Mouse (Mus musculus): ENCODE results near the gene Ggt1. TPM values are rescaled to one million over a fixed set of nuclear protein-coding genes. Genes with fewer than 3 reads are reported as not detected.

Gene Ggt1
- polyA plus RNA-seq, 1 experiment from 2014 or later: 0.75 TPM

DNA sequence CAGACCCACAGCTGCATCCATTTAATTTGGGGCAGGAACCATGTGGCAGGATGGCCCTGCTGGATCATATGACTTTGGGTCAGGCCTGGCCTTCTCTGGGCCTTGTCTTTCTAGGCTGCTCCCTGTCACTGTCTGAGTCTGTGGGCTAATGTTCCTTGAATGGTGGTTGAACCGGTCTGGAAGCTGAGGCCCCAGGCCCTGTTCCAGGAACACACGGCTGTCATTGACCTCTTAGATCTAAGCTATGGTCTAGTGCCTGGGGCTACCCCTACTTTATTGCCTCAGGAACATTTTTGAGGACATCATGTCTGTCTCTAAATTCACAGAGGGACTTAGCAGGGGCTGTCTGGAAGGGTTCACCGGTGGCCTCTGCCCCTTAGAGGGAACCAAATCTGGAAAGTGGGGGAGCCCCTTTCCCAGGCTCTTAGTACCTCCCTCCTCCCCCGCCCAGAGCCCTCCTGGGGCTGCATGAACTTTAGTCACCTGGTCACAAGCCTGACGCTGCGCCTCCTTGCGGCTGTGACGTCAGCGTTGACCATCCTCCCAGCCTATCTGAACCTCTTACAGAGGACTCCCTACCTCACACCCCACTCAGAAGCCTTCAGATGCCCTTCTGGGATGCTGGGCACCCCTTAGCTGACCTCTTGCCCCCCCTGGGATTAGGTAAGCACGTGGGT is 9.7 kb downstream of the Ggt1 start:
- WGBS: 28% methylated on average over 10 of the region's 10 CpGs
- H3K4me3 ChIP-seq (ENCODE audit: low read depth, low read length): no peak overlapping the region
- no peak overlapping the region for H3K4me2 ChIP-seq (ENCODE audit: low read depth, severe bottlenecking)
- H3K9me3 ChIP-seq (ENCODE audit: control insufficient read depth, low read length): no peaks in the 10 kb centered on the region
- no peak overlapping the region for H3K9ac ChIP-seq (ENCODE audit: low read length)
- H3K4me1 ChIP-seq (ENCODE audit: control insufficient read depth, insufficient read depth, low read length): peaks cover 10% of the 10 kb centered on the region
- H3K36me3 ChIP-seq (ENCODE audit: control insufficient read depth, insufficient read depth, low read length): no peaks in the 10 kb centered on the region
- H3K27ac ChIP-seq (replicated peaks; ENCODE audit: low read depth, low read length): no peak overlapping the region
- no peaks in the 10 kb centered on the region for H3K27me3 ChIP-seq (ENCODE audit: control insufficient read depth, insufficient read depth, low read length)
- DNase-seq (ENCODE audit: low spot score) (no peak), ATAC-seq (ENCODE audit: insufficient number of reproducible peaks, low FRiP score, low TSS enrichment, low read depth) (no peak)

DNA sequence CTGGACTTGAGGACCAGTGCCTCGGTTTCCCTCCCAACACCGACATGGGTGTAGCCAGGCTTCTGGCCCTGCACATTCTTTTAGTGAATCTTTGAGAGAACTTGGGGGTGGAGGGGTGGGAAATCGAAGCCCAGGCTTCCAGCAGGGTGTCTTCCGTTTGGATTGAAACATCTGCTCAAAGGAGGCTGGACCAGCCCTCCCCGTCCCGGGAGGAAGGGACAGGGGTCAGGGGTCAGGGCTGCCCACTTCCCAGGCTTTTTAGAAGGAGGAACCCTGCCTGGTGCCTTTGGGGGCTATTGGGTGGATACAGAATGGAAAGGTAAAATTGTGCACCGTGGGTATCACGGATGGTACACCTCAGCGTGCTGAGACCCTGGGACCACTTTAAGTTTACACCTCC is 10.5 kb downstream of the Ggt1 start:
- no peak overlapping the region for H3K4me2 ChIP-seq (ENCODE audit: low read depth, severe bottlenecking)
- no peaks in the 10 kb centered on the region for H3K27me3 ChIP-seq (ENCODE audit: control insufficient read depth, insufficient read depth, low read length)
- peaks cover 10% of the 10 kb centered on the region for H3K4me1 ChIP-seq (ENCODE audit: control insufficient read depth, insufficient read depth, low read length)
- H3K4me3 ChIP-seq (ENCODE audit: low read depth, low read length): no peak overlapping the region
- WGBS: 53% methylated on average over 9 of the region's 9 CpGs
- H3K9ac ChIP-seq (ENCODE audit: low read length): no peak overlapping the region
- no peaks in the 10 kb centered on the region for H3K36me3 ChIP-seq (ENCODE audit: control insufficient read depth, insufficient read depth, low read length)
- no peak overlapping the region for H3K27ac ChIP-seq (replicated peaks; ENCODE audit: low read depth, low read length)
- no peaks in the 10 kb centered on the region for H3K9me3 ChIP-seq (ENCODE audit: control insufficient read depth, low read length)
- no peak for DNase-seq (ENCODE audit: low spot score)
- ATAC-seq (ENCODE audit: insufficient number of reproducible peaks, low FRiP score, low TSS enrichment, low read depth): no peak

DNA sequence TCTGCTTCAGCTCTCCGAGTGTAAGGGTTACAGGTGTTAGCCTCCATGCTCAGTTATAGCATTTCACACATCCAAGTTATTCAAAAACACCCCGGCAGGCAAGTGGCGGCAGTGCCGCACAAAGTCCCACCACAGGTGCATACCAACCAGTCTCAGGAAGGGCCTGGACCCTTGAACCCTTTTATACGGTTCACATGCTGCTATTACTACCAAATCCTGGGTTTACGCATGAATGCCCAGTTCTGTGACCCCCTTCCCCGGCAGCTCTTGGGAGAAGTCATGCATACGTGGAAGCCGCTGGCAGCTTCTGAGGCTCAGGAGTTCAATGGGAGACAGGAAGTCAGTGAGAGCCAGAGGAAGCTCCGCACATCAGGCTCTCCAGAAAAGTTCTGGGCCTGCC is 11.8 kb downstream of the Ggt1 start:
- no peak for ATAC-seq (ENCODE audit: insufficient number of reproducible peaks, low FRiP score, low TSS enrichment, low read depth)
- 82% methylated on average over 10 of the region's 10 CpGs for WGBS
- Histone ChIP-seq H3K9ac (ENCODE audit: low read length) (no peak overlapping the region), H3K4me2 (ENCODE audit: low read depth, severe bottlenecking) (no peak overlapping the region), H3K27ac (replicated peaks; ENCODE audit: low read depth, low read length) (no peak overlapping the region), H3K4me3 (ENCODE audit: low read depth, low read length) (no peak overlapping the region), H3K27me3 (ENCODE audit: control insufficient read depth, insufficient read depth, low read length) (no peaks in the 10 kb centered on the region), H3K9me3 (ENCODE audit: control insufficient read depth, low read length) (no peaks in the 10 kb centered on the region), H3K36me3 (ENCODE audit: control insufficient read depth, insufficient read depth, low read length) (no peaks in the 10 kb centered on the region), H3K4me1 (ENCODE audit: control insufficient read depth, insufficient read depth, low read length) (peaks cover 10% of the 10 kb centered on the region)
- no peak for DNase-seq (ENCODE audit: low spot score)

DNA sequence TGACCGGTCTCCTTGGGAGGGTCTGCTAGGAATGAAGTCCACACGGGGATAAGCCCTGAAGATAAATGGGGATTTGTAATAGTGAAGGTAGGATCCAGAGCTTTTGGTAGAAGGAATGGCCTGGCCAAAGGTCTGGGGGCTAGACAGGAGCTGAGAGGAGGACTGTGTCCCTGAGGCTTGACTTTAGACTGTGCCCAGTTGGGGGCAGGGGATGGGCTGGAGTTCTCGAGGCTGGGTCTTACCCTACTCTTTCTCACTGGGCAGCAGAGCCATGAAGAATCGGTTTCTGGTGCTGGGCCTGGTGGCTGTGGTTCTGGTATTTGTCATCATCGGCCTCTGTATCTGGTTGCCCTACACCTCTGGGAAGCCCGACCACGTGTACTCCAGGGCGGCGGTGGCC is 12.6 kb downstream of the Ggt1 start:
- no peaks in the 10 kb centered on the region for H3K9me3 ChIP-seq (ENCODE audit: control insufficient read depth, low read length)
- H3K36me3 ChIP-seq (ENCODE audit: control insufficient read depth, insufficient read depth, low read length): no peaks in the 10 kb centered on the region
- WGBS: 83% methylated on average over 9 of the region's 9 CpGs
- H3K27ac ChIP-seq (replicated peaks; ENCODE audit: low read depth, low read length): no peak overlapping the region
- ATAC-seq (ENCODE audit: insufficient number of reproducible peaks, low FRiP score, low TSS enrichment, low read depth): no peak
- no peak for DNase-seq (ENCODE audit: low spot score)
- no peak overlapping the region for H3K9ac ChIP-seq (ENCODE audit: low read length)
- H3K4me1 ChIP-seq (ENCODE audit: control insufficient read depth, insufficient read depth, low read length): peaks cover 6% of the 10 kb centered on the region; the same call in 1 of the 2 replicates
- no peak overlapping the region for H3K4me2 ChIP-seq (ENCODE audit: low read depth, severe bottlenecking)
- no peak overlapping the region for H3K4me3 ChIP-seq (ENCODE audit: low read depth, low read length)
- no peaks in the 10 kb centered on the region for H3K27me3 ChIP-seq (ENCODE audit: control insufficient read depth, insufficient read depth, low read length)

DNA sequence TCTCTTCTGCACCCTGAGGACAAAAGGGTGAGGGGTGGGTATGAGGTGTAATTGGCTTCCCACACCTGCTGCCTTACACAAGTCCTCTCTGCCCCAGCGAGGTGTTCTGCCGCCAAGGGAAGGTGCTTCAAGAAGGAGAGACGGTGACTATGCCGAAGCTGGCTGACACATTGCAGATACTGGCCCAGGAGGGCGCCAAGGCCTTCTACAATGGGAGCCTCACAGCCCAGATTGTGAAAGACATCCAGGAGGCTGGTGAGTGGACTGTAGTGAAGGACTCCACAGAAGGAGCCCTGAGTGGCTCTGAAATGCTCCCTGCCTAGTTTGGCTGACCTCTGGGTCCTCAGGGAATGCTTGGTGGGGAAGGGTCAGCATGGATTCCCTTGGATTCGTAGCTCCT is 17.7 kb downstream of the Ggt1 start:
- Histone ChIP-seq H3K4me2 (ENCODE audit: low read depth, severe bottlenecking) (no peak overlapping the region), H3K9me3 (ENCODE audit: control insufficient read depth, low read length) (no peaks in the 10 kb centered on the region), H3K36me3 (ENCODE audit: control insufficient read depth, insufficient read depth, low read length) (no peaks in the 10 kb centered on the region), H3K9ac (ENCODE audit: low read length) (no peak overlapping the region), H3K4me1 (ENCODE audit: control insufficient read depth, insufficient read depth, low read length) (no peaks in the 10 kb centered on the region), H3K4me3 (ENCODE audit: low read depth, low read length) (no peak overlapping the region), H3K27ac (replicated peaks; ENCODE audit: low read depth, low read length) (no peak overlapping the region), H3K27me3 (ENCODE audit: control insufficient read depth, insufficient read depth, low read length) (no peaks in the 10 kb centered on the region)
- ATAC-seq (ENCODE audit: insufficient number of reproducible peaks, low FRiP score, low TSS enrichment, low read depth) (no peak), DNase-seq (ENCODE audit: low spot score) (no peak)
- WGBS: 87% methylated on average over 6 of the region's 6 CpGs

DNA sequence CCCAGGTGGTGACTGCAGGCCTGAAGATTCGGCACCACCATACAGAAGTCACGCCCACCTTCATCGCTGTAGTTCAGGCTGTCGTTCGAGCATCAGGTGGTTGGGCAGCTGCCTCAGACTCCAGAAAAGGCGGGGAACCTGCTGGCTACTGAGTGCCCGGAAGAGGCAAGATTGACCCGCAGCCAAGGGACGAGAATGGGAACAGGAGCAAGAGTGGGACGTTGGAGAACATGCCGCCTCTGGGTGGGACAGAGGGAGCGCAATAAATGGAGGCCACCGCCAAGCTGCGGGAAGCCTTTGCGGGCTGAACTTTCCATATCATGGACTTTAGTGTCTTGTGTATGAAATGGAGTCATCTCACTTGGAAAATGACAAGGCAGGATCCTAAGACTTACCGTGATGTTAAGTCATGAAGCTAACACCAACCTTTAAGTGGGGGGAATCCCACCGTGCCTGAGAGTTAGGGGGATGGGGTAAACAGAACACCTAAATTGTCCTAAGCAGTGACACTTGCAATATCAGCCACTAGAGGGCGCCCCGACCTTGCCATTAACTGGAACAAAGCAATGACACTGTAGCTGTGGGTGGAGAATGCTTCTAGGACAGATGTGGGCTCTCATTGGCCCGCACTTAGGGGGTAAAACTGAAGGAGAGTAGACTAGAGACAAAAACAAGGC is 24.6 kb downstream of the Ggt1 start:
- ATAC-seq (ENCODE audit: insufficient number of reproducible peaks, low FRiP score, low TSS enrichment, low read depth): peak; percentile 53; the same call in 1 of the 2 replicates
- no peak overlapping the region for H3K9ac ChIP-seq (ENCODE audit: low read length)
- H3K4me1 ChIP-seq (ENCODE audit: control insufficient read depth, insufficient read depth, low read length): peaks cover 9% of the 10 kb centered on the region
- no peaks in the 10 kb centered on the region for H3K9me3 ChIP-seq (ENCODE audit: control insufficient read depth, low read length)
- H3K36me3 ChIP-seq (ENCODE audit: control insufficient read depth, insufficient read depth, low read length): no peaks in the 10 kb centered on the region
- WGBS: 19% methylated on average over 20 of the region's 20 CpGs
- H3K4me2 ChIP-seq (ENCODE audit: low read depth, severe bottlenecking): peak overlapping the region; percentile 27; the same call in 1 of the 2 replicates
- no peaks in the 10 kb centered on the region for H3K27me3 ChIP-seq (ENCODE audit: control insufficient read depth, insufficient read depth, low read length)
- no peak overlapping the region for H3K27ac ChIP-seq (replicated peaks; ENCODE audit: low read depth, low read length)
- H3K4me3 ChIP-seq (ENCODE audit: low read depth, low read length): no peak overlapping the region
- peak; percentile 96 for DNase-seq (ENCODE audit: low spot score)

DNA sequence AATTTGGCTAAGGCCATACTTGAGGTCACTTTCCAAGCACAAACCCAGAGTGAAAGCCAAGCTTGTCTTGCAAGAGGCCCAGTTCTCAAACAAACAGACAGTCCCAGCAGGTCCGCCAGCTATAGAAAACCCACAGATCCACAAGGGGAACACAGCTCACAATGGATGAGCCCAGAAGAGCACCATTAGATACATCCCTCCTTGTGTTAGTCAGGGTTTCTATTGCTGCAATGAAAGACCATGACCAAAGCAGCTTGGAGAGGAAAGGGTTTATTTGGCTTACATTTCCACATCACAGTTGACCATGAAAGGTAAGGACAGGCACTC is 25.1 kb downstream of the Ggt1 start:
- no peak for DNase-seq (ENCODE audit: low spot score)
- H3K27ac ChIP-seq (replicated peaks; ENCODE audit: low read depth, low read length): no peak overlapping the region
- H3K27me3 ChIP-seq (ENCODE audit: control insufficient read depth, insufficient read depth, low read length): no peaks in the 10 kb centered on the region
- no peaks in the 10 kb centered on the region for H3K36me3 ChIP-seq (ENCODE audit: control insufficient read depth, insufficient read depth, low read length)
- no peaks in the 10 kb centered on the region for H3K9me3 ChIP-seq (ENCODE audit: control insufficient read depth, low read length)
- H3K4me2 ChIP-seq (ENCODE audit: low read depth, severe bottlenecking): no peak overlapping the region
- ATAC-seq (ENCODE audit: insufficient number of reproducible peaks, low FRiP score, low TSS enrichment, low read depth): no peak
- no peak overlapping the region for H3K4me3 ChIP-seq (ENCODE audit: low read depth, low read length)
- peaks cover 9% of the 10 kb centered on the region for H3K4me1 ChIP-seq (ENCODE audit: control insufficient read depth, insufficient read depth, low read length)
- 100% methylated on average over 1 of the region's 1 CpGs for WGBS
- no peak overlapping the region for H3K9ac ChIP-seq (ENCODE audit: low read length)

DNA sequence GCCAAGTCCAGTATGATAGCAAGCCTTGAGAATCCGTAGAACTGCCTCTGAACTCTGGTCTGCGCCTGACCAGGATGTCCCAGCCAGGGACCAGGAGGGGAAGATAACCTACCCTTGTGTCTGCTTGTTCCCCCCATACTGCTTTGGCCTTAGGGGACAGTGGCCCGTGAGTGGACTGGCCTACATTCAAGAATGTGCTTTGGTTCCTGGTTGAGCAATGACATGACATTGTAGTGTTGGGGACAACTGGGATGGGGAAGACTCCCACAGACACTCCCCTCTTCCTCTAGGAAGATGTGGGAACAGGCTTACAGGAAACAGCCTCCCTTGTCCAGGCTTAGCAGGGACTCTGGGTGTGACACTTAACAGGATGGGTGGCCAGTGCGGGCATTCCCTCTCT is 26.4 kb downstream of the Ggt1 start:
- ATAC-seq (ENCODE audit: insufficient number of reproducible peaks, low FRiP score, low TSS enrichment, low read depth): no peak
- H3K9me3 ChIP-seq (ENCODE audit: control insufficient read depth, low read length): no peaks in the 10 kb centered on the region
- 87% methylated on average over 4 of the region's 4 CpGs for WGBS
- H3K27ac ChIP-seq (replicated peaks; ENCODE audit: low read depth, low read length): no peak overlapping the region
- no peak for DNase-seq (ENCODE audit: low spot score)
- no peak overlapping the region for H3K4me2 ChIP-seq (ENCODE audit: low read depth, severe bottlenecking)
- H3K27me3 ChIP-seq (ENCODE audit: control insufficient read depth, insufficient read depth, low read length): no peaks in the 10 kb centered on the region
- no peak overlapping the region for H3K9ac ChIP-seq (ENCODE audit: low read length)
- peaks cover 9% of the 10 kb centered on the region for H3K4me1 ChIP-seq (ENCODE audit: control insufficient read depth, insufficient read depth, low read length)
- H3K4me3 ChIP-seq (ENCODE audit: low read depth, low read length): no peak overlapping the region
- H3K36me3 ChIP-seq (ENCODE audit: control insufficient read depth, insufficient read depth, low read length): no peaks in the 10 kb centered on the region

DNA sequence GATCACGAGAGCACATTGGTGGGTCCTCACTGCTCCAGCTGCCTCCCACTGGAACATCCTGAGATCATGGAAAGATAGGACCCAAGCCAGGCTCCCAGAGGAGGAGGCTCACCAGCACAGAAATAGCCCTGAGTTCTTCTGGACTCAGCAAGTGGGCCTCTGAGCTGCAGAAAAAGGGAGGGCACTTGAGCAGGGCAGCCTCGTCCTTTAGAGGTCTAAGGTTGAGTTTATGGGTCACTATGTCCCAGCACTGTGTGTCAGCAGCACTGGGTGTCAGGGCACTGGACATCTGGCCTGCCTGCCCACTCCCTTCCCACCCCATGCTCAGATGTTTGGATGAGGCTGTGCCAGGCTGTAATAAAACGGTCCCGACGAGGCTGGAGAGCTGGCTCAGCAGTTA is 26.9 kb downstream of the Ggt1 start:
- H3K36me3 ChIP-seq (ENCODE audit: control insufficient read depth, insufficient read depth, low read length): no peaks in the 10 kb centered on the region
- no peaks in the 10 kb centered on the region for H3K9me3 ChIP-seq (ENCODE audit: control insufficient read depth, low read length)
- DNase-seq (ENCODE audit: low spot score): no peak
- 46% methylated on average over 5 of the region's 5 CpGs for WGBS
- H3K27me3 ChIP-seq (ENCODE audit: control insufficient read depth, insufficient read depth, low read length): no peaks in the 10 kb centered on the region
- no peak for ATAC-seq (ENCODE audit: insufficient number of reproducible peaks, low FRiP score, low TSS enrichment, low read depth)
- H3K27ac ChIP-seq (replicated peaks; ENCODE audit: low read depth, low read length): no peak overlapping the region
- H3K9ac ChIP-seq (ENCODE audit: low read length): no peak overlapping the region
- H3K4me2 ChIP-seq (ENCODE audit: low read depth, severe bottlenecking): no peak overlapping the region
- no peak overlapping the region for H3K4me3 ChIP-seq (ENCODE audit: low read depth, low read length)
- peaks cover 9% of the 10 kb centered on the region for H3K4me1 ChIP-seq (ENCODE audit: control insufficient read depth, insufficient read depth, low read length)
